Comparison of ENCODE assay signal across 19 mouse cellular contexts in genomic region chr4:47290448-47290847, GRCm38 (mm10).
DNase-seq lines count a peak whose midpoint lies in the region; ATAC-seq and TF ChIP-seq lines count a peak whose summit lies in the region.
"Had no signal": no experiment of that assay in that cellular context is flagged by ENCODE, and none has a peak within 500 bp of the region (broad histone marks: within the 10 kb centered on the region; RNA-seq: fewer than 3 reads in every experiment).

No protein-coding gene starts in this region.

- no peak overlapping the region for H3K9ac ChIP-seq in forebrain, embryonic 13.5 days
- no peak overlapping the region for H3K9ac ChIP-seq in forebrain, embryonic 14.5 days (ENCODE audit: low read length)
- H3K9ac ChIP-seq in intestine, embryonic 16.5 days (ENCODE audit: low read depth, low read length) = no peak overlapping the region
- H3K9ac ChIP-seq: forebrain, postnatal 0 days; heart, embryonic 12.5 days; heart, embryonic 15.5 days; hindbrain, embryonic 12.5 days had no signal

- H3K4me3 ChIP-seq in forebrain, embryonic 13.5 days = no peak overlapping the region
- H3K4me3 ChIP-seq in forebrain, embryonic 14.5 days (ENCODE audit: low read depth, low read length) = no peak overlapping the region
- no peak overlapping the region for H3K4me3 ChIP-seq in layer of hippocampus, adult 2 months
- H3K4me3 ChIP-seq in intestine, embryonic 16.5 days (ENCODE audit: low read length) = no peak overlapping the region
- H3K4me3 ChIP-seq: forebrain, embryonic 10.5 days; gastrocnemius, adult 2 months; heart, embryonic 12.5 days; heart, embryonic 15.5 days; hindbrain, embryonic 12.5 days had no signal

- H3K9me3 ChIP-seq in forebrain, embryonic 13.5 days (replicated peaks) = no peaks in the 10 kb centered on the region
- no peaks in the 10 kb centered on the region for H3K9me3 ChIP-seq in forebrain, embryonic 14.5 days (replicated peaks; ENCODE audit: control insufficient read depth, low read length)
- no peaks in the 10 kb centered on the region for H3K9me3 ChIP-seq in intestine, embryonic 16.5 days (ENCODE audit: control insufficient read depth, low read length)
- H3K9me3 ChIP-seq: forebrain, embryonic 10.5 days; heart, embryonic 12.5 days; heart, embryonic 15.5 days; hindbrain, embryonic 12.5 days had no signal

- DNase-seq in forebrain, embryonic 14.5 days (ENCODE audit: low spot score) = no peak
- no peak for DNase-seq in layer of hippocampus, adult 2 months (ENCODE audit: low spot score in 2 of 2)
- DNase-seq in layer of hippocampus, postnatal 25 days (ENCODE audit: extremely low spot score in 1 of 2, low spot score in 1 of 2) = no peak
- no peak for DNase-seq in gastrocnemius, postnatal 4 days (ENCODE audit: low spot score in 2 of 2)
- DNase-seq in right cerebral cortex, adult 18-20 months = no peak
- DNase-seq: adrenal gland, postnatal 10 days; adrenal gland, postnatal 36 days; gastrocnemius, postnatal 14 days; heart, adult 18-20 months; heart, postnatal 14 days had no signal

- no peak for ATAC-seq in forebrain, embryonic 13.5 days
- no peak for ATAC-seq in forebrain, embryonic 14.5 days
- peak; percentile 57 for ATAC-seq in intestine, embryonic 16.5 days
- ATAC-seq: Patski had no signal

- TF ChIP-seq CTCF in layer of hippocampus, adult 2 months (conservative IDR thresholded peaks at IDR 0.05) = no peak

- H3K27me3 ChIP-seq in forebrain, embryonic 13.5 days = no peaks in the 10 kb centered on the region
- H3K27me3 ChIP-seq in forebrain, embryonic 14.5 days (replicated peaks; ENCODE audit: control insufficient read depth, insufficient read depth, low read length) = no peaks in the 10 kb centered on the region
- no peaks in the 10 kb centered on the region for H3K27me3 ChIP-seq in intestine, embryonic 16.5 days (replicated peaks; ENCODE audit: control insufficient read depth, insufficient read depth, low read length)
- H3K27me3 ChIP-seq: heart, embryonic 15.5 days; hindbrain, embryonic 12.5 days; Patski had no signal

- peak overlapping the region; percentile 49; the same call in 1 of the 2 replicates for H3K27ac ChIP-seq in forebrain, embryonic 13.5 days
- H3K27ac ChIP-seq in forebrain, embryonic 14.5 days (ENCODE audit: low read depth, low read length) = no peak overlapping the region; the same call in 1 of the 2 replicates
- H3K27ac ChIP-seq in layer of hippocampus, adult 2 months = peak overlapping the region; percentile 59
- H3K27ac ChIP-seq in intestine, embryonic 16.5 days (ENCODE audit: low read length) = no peak overlapping the region
- H3K27ac ChIP-seq: forebrain, embryonic 10.5 days; gastrocnemius, adult 2 months; heart, embryonic 15.5 days; hindbrain, embryonic 12.5 days had no signal

- H3K4me2 ChIP-seq in forebrain, embryonic 13.5 days = no peak overlapping the region
- no peak overlapping the region for H3K4me2 ChIP-seq in forebrain, embryonic 14.5 days (ENCODE audit: low read length)
- no peak overlapping the region for H3K4me2 ChIP-seq in intestine, embryonic 16.5 days (ENCODE audit: low read depth, low read length)
- H3K4me2 ChIP-seq: heart, embryonic 12.5 days; heart, embryonic 15.5 days; hindbrain, embryonic 12.5 days had no signal

- no peaks in the 10 kb centered on the region for H3K36me3 ChIP-seq in forebrain, embryonic 13.5 days (ENCODE audit: poor library complexity, severe bottlenecking)
- no peaks in the 10 kb centered on the region for H3K36me3 ChIP-seq in forebrain, embryonic 14.5 days (ENCODE audit: control insufficient read depth, insufficient read depth, low read length)
- no peaks in the 10 kb centered on the region for H3K36me3 ChIP-seq in intestine, embryonic 16.5 days (ENCODE audit: control insufficient read depth, insufficient read depth, low read length)
- H3K36me3 ChIP-seq: forebrain, embryonic 10.5 days; heart, embryonic 12.5 days; heart, embryonic 15.5 days; hindbrain, embryonic 12.5 days had no signal

- H3K4me1 ChIP-seq in forebrain, embryonic 13.5 days = no peaks in the 10 kb centered on the region
- H3K4me1 ChIP-seq in forebrain, embryonic 14.5 days (ENCODE audit: control insufficient read depth, insufficient read depth, low read length) = no peaks in the 10 kb centered on the region
- H3K4me1 ChIP-seq in intestine, embryonic 16.5 days (ENCODE audit: control insufficient read depth, insufficient read depth, low read length) = peaks cover 27% of the 10 kb centered on the region

- 83% methylated on average over 2 of the region's 2 CpGs for WGBS in forebrain, embryonic 13.5 days
- 78% methylated on average over 2 of the region's 2 CpGs for WGBS in forebrain, embryonic 14.5 days
- 71% methylated on average over 2 of the region's 2 CpGs for WGBS in intestine, embryonic 16.5 days

Comparison
In these comparisons a context has a peak if more than half of its experiments do, and no peak if none do; other contexts are left out.
1. H3K27ac ChIP-seq: peak in forebrain, embryonic 13.5 days (single experiment) and layer of hippocampus, adult 2 months (single experiment); none in forebrain, embryonic 14.5 days (single experiment) and intestine, embryonic 16.5 days (single experiment).